Mouse (Mus musculus) colon, adult 2 months (tissue): ENCODE results near the gene Olfr923. TPM values are rescaled to one million over a fixed set of nuclear protein-coding genes. Genes with fewer than 3 reads are reported as not detected.

Experiments used
- polyA plus RNA-seq: library from polyadenylated mRNA; depleted of rRNA; stranded (reverse); fragments of >200 nt; gene quantifications from 2 replicates; pipeline ENCODE4 v1.2.3, GENCODE M21; 2012; rRNA removed

The Olfr923 gene
- polyA plus RNA-seq, result not detected in 2 replicates

DNA sequence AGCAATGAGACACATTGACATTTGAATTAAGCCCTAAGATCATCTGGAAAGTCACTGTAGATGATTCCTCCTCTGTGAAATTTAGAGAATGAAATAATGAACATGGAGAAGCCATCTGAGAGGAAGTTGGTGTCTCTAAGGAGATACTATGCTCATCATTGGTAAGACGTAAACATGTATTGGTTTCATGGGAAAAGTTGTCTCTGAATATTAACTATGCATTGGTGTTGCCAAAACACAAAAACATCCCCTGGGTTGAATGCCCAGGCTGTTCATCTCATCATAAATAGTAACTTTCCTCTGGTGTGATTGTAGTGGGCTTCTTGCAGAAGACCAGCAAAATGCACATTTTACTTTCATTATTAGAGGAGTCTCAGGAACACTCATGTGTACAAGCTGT lies at the start of gene Olfr923:
Gene Olfr923 (plus strand): TSS at position 301 of the 400 bp plus-strand sequence.

GRCm38 (mm10) chr9:38814314-38814713 lies 12.0 kb upstream of the Olfr923 start, which contains the start of gene Olfr922:
TSS of gene Olfr922 (plus strand) at chr9:38814614.

DNA sequence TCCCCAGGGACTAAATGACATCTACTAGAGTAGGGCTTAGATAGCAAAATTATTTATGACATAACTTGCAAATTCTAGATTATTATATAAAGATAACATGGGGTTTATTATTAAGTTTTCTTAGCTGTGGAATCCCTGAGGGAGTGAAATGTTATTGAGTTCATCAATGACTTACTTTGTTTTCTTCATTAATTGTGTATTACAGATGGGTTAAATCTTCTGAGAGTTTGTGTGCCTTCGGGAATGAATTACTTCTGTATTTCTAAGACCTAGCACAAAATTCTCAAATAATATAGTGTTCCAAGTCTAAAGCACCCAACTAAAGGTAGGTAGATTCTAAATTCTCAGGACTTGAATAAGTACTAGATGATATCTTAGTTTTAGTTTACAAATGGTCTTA lies 17.8 kb downstream of the Olfr923 start, which contains the start of gene Olfr924:
Gene Olfr924 (plus strand): TSS at position 301 of the 400 bp plus-strand sequence.

DNA sequence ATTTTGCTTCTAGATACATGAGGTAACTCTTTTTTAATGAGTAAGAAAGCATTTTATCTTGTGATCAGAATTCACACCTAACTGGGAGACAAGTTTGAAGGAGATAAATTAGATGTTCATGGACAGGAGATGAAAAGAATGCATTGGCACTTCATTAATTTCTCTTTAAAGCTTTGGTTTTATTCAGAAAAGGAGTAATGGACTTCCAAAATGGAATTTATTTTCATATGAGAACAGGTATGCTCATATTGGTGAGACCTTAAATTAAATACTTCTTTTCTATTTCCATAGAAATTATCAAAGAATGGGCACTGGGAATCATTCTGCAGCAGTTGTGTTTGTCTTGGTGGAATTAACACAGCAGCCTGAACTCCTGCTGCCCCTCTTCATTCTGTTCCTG lies 28.4 kb downstream of the Olfr923 start, which contains the start of gene Olfr26:
Gene Olfr26 (plus strand): TSS at position 301 of the 400 bp plus-strand sequence.

GRCm38 (mm10) chr9:38876826-38877225 lies 50.5 kb downstream of the Olfr923 start, which contains the start of gene Olfr926:
TSS of gene Olfr926 (plus strand) at chr9:38877126.

Other genes starting within 250 kb of the Olfr923 start
- not detected in 2 replicates for gene Olfr912, start 246.4 kb upstream of the Olfr923 start, polyA plus RNA-seq
- not detected in 2 replicates for gene Olfr913, start 233.8 kb upstream of the Olfr923 start, polyA plus RNA-seq
- not detected in 2 replicates for gene Olfr914, start 221.4 kb upstream of the Olfr923 start, polyA plus RNA-seq
- not detected in 2 replicates for gene Olfr916, start 166.7 kb upstream of the Olfr923 start, polyA plus RNA-seq
- gene Olfr917, start 160.7 kb upstream of the Olfr923 start, polyA plus RNA-seq, result not detected in 2 replicates
- not detected in 2 replicates for gene Olfr918, start 151.9 kb upstream of the Olfr923 start, polyA plus RNA-seq
- not detected in 2 replicates for gene Olfr919, start 122.9 kb upstream of the Olfr923 start, polyA plus RNA-seq
- gene Vwa5a, start 108.3 kb upstream of the Olfr923 start, polyA plus RNA-seq, result 10.5 and 11.0 TPM in 2 replicates
- gene Olfr920, start 74.2 kb upstream of the Olfr923 start, polyA plus RNA-seq, result 0.05 and 0.07 TPM in 2 replicates
- gene Olfr921, start 53.5 kb upstream of the Olfr923 start, polyA plus RNA-seq, result not detected in 2 replicates
- gene Olfr922, start 11.9 kb upstream of the Olfr923 start, polyA plus RNA-seq, result not detected in 2 replicates
- gene Olfr924, start 17.9 kb downstream of the Olfr923 start, polyA plus RNA-seq, result not detected in 2 replicates
- gene Olfr26, start 28.5 kb downstream of the Olfr923 start, polyA plus RNA-seq, result not detected in 2 replicates
- gene Olfr926, start 50.6 kb downstream of the Olfr923 start, polyA plus RNA-seq, result not detected in 2 replicates
- gene Olfr930, start 103.3 kb downstream of the Olfr923 start, polyA plus RNA-seq, result not detected in 2 replicates
- gene Olfr933, start 145.8 kb downstream of the Olfr923 start, polyA plus RNA-seq, result not detected in 2 replicates
- gene Olfr934, start 161.8 kb downstream of the Olfr923 start, polyA plus RNA-seq, result not detected in 2 replicates
- not detected in 2 replicates for gene Olfr935, start 173.1 kb downstream of the Olfr923 start, polyA plus RNA-seq
- not detected in 2 replicates for gene Olfr146, start 196.8 kb downstream of the Olfr923 start, polyA plus RNA-seq
- gene Olfr937, start 238.4 kb downstream of the Olfr923 start, polyA plus RNA-seq, result not detected in 2 replicates